Mouse (Mus musculus) colon, adult 2 months (tissue): Measurements from ENCODE around the gene Hist1h1c. TPM values are rescaled to one million over a fixed set of nuclear protein-coding genes. Genes with fewer than 3 reads are reported as not detected.

Source experiments
- polyA plus RNA-seq: library from polyadenylated mRNA; depleted of rRNA; stranded (reverse); fragments of >200 nt; gene quantifications from 2 replicates; pipeline ENCODE4 v1.2.3, GENCODE M21; 2012; rRNA removed

Gene Hist1h1c
- polyA plus RNA-seq = 204 and 212 TPM in 2 replicates

DNA sequence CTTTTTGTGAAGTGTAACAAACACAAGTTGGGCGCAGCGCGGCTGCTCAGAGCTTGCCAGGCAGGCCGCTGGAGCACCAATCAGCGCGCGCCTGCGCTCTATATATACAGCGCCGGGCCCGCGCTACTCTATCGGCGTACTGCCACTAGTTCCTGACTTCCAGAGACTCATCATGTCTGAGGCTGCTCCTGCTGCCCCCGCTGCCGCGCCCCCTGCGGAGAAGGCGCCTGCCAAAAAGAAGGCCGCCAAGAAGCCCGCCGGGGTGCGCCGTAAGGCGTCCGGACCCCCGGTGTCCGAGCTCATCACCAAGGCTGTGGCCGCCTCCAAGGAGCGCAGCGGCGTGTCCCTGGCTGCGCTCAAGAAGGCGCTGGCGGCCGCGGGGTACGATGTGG lies at the start of gene Hist1h1c:
Gene Hist1h1c, plus strand, starts transcription at position 132 of the 392 bp plus-strand sequence.

GRCm38 (mm10) chr13:23695514-23695913 lies 43.1 kb upstream of the Hist1h1c start, which contains the start of gene Hist1h1t:
Gene Hist1h1t (plus strand): TSS chr13:23695814.

GRCm38 (mm10) chr13:23698300-23698693 lies 40.3 kb upstream of the Hist1h1c start, which contains the start of gene Hist1h4c:
Gene Hist1h4c (minus strand): TSS chr13:23698454.

GRCm38 (mm10) chr13:23710374-23711089 lies 28.1 kb upstream of the Hist1h1c start, which contains the start of gene Hfe:
Gene Hfe (minus strand): TSS chr13:23710854.

DNA sequence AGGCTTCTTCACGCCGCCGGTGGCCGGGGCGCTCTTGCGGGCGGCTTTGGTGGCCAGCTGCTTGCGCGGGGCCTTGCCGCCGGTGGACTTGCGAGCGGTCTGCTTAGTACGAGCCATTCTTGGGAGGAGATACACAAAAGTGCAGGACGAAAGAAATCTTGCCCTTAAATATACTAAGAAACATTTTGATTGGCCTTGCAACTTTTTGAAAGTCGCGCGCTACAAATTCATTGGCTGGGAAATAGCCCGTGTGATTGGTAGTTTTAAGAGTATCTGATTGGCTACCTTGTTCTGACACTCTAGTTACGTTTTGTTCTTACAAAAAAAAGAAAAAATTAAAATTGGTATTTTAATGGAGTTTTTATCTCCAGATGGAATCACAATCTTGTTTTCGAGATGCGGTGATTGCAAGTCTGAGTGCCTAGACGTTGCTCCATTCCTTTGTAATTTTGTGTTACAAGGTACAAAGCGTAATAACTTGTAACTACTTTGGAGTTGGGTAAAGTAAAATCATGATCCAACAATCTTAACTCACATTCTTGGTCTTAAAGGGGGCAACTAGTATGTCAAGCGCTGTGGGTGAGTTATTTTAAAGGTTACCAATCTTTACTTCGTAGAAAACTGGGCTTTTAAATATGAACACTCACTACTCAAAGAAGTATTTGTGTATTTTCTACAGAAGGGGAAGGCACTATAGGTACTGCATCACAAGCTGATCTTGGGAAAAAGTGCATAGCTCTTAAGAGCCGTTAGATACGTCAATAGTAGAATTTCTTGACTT lies 7.0 kb downstream of the Hist1h1c start, which contains the start of gene Hist1h3c:
Gene Hist1h3c, minus strand, starts transcription at position 222 of the 781 bp plus-strand sequence.

DNA sequence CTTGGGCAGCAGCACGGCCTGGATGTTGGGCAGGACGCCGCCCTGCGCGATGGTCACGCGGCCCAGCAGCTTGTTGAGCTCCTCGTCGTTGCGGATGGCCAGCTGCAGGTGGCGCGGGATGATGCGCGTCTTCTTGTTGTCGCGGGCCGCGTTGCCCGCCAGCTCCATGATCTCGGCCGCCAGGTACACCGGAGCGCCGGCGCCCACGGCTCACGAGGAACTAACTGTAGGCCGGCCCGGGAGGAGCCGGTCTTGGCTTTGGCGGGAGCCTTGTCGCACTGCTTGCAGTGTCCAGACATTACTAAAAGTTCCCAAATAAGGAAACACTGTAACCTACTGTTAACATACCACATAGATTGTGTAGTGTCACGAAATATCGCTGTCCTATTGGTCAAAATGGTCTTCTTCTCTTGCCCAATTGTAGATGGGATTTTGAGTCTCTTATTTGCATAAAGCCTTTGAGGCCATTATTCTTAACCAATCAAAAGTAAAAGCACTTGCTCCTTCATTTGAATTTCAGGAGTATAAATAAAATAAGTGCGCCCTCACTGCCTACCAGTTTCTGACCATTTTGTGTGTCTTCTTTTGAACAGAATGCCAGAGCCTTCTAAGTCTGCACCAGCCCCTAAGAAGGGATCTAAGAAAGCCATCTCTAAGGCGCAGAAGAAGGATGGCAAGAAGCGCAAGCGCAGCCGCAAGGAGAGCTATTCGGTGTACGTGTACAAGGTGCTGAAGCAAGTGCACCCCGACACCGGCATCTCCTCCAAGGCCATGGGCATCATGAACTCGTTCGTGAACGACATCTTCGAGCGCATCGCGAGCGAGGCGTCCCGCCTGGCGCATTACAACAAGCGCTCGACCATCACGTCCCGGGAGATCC lies 7.8 kb downstream of the Hist1h1c start, which contains the start of gene Hist1h2bb:
Gene Hist1h2bb, plus strand, starts transcription at position 534 of the 880 bp plus-strand sequence.

DNA sequence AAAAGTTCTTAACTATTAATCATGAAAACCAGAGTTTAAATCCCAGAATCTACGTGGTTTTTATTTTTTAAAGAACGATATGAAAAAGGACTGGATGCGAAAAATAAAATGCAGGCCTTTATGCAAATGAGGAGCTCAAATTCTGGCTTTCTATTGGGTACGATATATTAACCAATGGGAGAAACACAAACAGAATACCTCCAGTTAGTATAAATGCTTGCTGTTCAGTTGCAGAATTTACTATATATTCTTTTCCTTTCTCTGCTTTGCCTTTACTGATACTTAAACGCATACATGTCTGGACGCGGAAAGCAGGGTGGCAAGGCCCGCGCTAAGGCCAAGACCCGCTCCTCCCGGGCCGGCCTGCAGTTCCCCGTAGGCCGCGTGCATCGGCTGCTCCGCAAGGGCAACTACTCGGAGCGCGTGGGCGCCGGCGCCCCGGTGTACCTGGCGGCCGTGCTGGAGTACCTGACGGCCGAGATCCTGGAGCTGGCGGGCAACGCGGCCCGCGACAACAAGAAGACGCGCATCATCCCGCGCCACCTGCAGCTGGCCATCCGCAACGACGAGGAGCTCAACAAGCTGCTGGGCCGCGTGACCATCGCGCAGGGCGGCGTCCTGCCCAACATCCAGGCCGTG lies 12.3 kb downstream of the Hist1h1c start, which contains the start of gene Hist1h2ab:
Gene Hist1h2ab, plus strand, starts transcription at position 288 of the 639 bp plus-strand sequence.

GRCm38 (mm10) chr13:23752067-23752741 lies 13.6 kb downstream of the Hist1h1c start, which contains the start of gene Hist1h3b:
Gene Hist1h3b (plus strand): TSS chr13:23752267.

GRCm38 (mm10) chr13:23756790-23757189 lies 18.2 kb downstream of the Hist1h1c start, which contains the start of gene Hist1h4b:
Gene Hist1h4b (plus strand): TSS chr13:23757013.

GRCm38 (mm10) chr13:23760972-23761864 lies 22.6 kb downstream of the Hist1h1c start, which contains the start of gene Hist1h4a:
Gene Hist1h4a (minus strand): TSS chr13:23761230.

DNA sequence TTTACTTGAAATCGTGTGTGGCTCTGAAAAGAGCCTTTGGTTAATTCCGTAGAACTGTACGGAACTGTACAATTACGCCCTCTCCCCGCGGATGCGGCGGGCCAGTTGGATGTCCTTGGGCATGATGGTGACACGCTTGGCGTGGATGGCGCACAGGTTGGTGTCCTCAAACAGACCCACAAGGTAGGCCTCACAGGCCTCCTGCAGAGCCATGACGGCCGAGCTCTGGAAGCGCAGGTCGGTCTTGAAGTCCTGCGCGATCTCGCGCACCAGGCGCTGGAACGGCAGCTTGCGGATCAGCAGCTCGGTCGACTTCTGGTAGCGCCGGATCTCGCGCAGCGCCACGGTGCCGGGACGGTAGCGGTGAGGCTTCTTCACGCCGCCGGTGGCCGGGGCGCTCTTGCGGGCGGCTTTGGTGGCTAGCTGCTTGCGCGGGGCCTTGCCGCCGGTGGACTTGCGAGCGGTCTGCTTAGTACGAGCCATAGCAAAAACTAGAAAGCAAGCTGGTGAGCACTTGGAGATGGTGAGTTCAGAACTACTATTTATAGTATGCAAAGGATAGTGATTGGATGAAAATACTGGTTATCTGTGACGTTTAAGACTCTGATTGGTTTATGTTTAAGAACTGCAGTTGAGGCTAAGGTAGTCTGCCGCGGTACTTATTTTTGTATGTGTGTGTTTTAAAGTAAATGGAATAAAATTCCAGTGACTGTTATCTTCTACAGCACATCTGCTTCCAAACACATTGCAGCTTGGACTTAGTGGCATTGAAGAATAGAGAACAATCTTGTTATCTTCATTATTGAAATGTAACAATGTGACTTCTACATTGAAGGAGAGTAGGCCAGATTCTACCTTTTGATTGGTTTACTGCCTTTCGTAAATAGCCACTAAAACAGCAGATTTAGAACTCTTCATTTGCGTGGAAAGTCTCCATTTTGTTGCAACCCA lies 23.5 kb downstream of the Hist1h1c start, which contains the start of gene Hist1h3a:
Gene Hist1h3a, minus strand, starts transcription at position 516 of the 951 bp plus-strand sequence.

GRCm38 (mm10) chr13:23763586-23764323 lies 25.1 kb downstream of the Hist1h1c start, which contains the start of gene Hist1h1a:
Gene Hist1h1a (plus strand): TSS chr13:23763666.

GRCm38 (mm10) chr13:23769613-23770012 lies 31.0 kb downstream of the Hist1h1c start, which contains the start of gene Trim38:
Gene Trim38 (plus strand): TSS chr13:23769913.

